Mouse (Mus musculus) spleen, adult 2 months (tissue): Measurements from ENCODE around the gene Cd274. TPM values are rescaled to one million over a fixed set of nuclear protein-coding genes. Genes with fewer than 3 reads are reported as not detected.

Source experiments
- DNase-seq, 2 experiments: peaks; one replicate each; pipeline versions ENCODE4 v3.0.0 to v3.0.0-alpha.2; 2012 to 2021; ENCODE audit warnings: low spot score in 2 of 2, low read depth in 1 of 2
- H3K27ac ChIP-seq: fragments of 200-500 bp; 2 replicates; pipeline ENCODE4 v1.5.1; 2012; ENCODE audit warnings: low read length, inconsistent platforms; ENCODE audit not compliant: insufficient read depth
- H3K27me3 ChIP-seq: fragments of 200-500 bp; 2 replicates; pipeline ENCODE4 v1.6.1; 2012; ENCODE audit warnings: mild to moderate bottlenecking, moderate library complexity, low read length, inconsistent platforms; ENCODE audit not compliant: control insufficient read depth, insufficient read depth
- H3K36me3 ChIP-seq: fragments of 200-500 bp; 2 replicates; pipeline ENCODE4 v1.6.1; 2012; ENCODE audit warnings: mild to moderate bottlenecking, low read length, inconsistent platforms; ENCODE audit not compliant: control insufficient read depth, insufficient read depth
- H3K4me1 ChIP-seq: fragments of 200-500 bp; 2 replicates; pipeline ENCODE4 v1.6.1; 2011; ENCODE audit warnings: inconsistent platforms; ENCODE audit not compliant: control insufficient read depth, insufficient read depth, insufficient read length
- H3K4me3 ChIP-seq: fragments of 200-500 bp; 2 replicates; pipeline ENCODE4 v1.5.1; 2011; ENCODE audit warnings: mild to moderate bottlenecking, inconsistent platforms; ENCODE audit not compliant: insufficient read depth, insufficient read length; ENCODE audit errors: extremely low read depth
- CTCF ChIP-seq: fragments of 200-500 bp; IDR thresholded peaks from 2 replicates; pipeline ENCODE4 v1.5.1; 2011; ENCODE audit warnings: mild to moderate bottlenecking, inconsistent platforms; ENCODE audit not compliant: insufficient read depth, insufficient read length, insufficient replicate concordance; ENCODE audit errors: extremely low read depth
- POLR2A ChIP-seq: fragments of 200-500 bp; IDR thresholded peaks from 2 replicates; pipeline ENCODE4 v1.6.1; 2011; ENCODE audit warnings: low read depth, low read length, inconsistent platforms
- WGBS: fragments of 180-500 bp; shearing (Covaris S2); methylation state at CpG from one replicate; pipeline ENCODE4 v1.1.7; 2018; 5-methylcytosine and 5-hydroxymethylcytosine counted together
- polyA plus RNA-seq: library from polyadenylated mRNA; depleted of rRNA; stranded (reverse); fragments of >200 nt; gene quantifications from 2 replicates; pipeline ENCODE4 v1.2.3, GENCODE M21; 2012

Cd274 gene
- polyA plus RNA-seq, 1 experiment: 10.4 TPM

- TF ChIP-seq POLR2A: no peak
- TF ChIP-seq CTCF: no peak
- Histone ChIP-seq H3K27me3 (no peaks in the 10 kb centered on the region), H3K4me3 (no peak overlapping the region), H3K36me3 (peaks cover 28% of the 10 kb centered on the region), H3K4me1 (peaks cover 2% of the 10 kb centered on the region; the same call in 1 of the 2 replicates), H3K27ac (no peak overlapping the region)
- no peak for DNase-seq
- WGBS: 72% methylated on average over 3 of the region's 3 CpGs
These were observed 9.1 kb downstream of the Cd274 start for GRCm38 (mm10) chr19:29376382-29376781.

DNA sequence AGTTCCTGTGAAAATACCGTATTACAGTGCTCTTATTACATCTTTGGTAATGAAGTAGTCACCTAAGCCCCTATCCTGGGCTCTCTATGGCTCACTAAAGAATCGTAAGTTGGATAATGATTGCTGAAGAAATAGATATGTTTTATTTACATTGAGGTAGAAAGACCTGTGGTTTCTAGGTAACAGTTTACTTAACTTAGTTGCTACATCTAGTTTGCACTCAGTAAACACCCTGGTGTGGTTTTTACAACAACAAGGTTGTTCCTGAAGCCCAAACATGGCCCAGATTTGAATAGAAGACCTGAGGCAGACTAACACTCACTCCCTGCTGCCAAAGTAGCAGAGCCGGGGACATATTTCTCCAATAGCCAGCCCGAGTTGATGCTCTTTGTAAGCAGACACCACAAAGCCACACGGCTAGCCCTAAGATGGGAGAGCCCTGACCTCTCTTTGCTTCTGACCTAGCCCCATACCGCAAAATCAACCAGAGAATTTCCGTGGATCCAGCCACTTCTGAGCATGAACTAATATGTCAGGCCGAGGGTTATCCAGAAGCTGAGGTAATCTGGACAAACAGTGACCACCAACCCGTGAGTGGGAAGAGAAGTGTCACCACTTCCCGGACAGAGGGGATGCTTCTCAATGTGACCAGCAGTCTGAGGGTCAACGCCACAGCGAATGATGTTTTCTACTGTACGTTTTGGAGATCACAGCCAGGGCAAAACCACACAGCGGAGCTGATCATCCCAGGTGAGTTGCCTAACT, 12.8 kb downstream of the Cd274 start:
- peaks cover 5% of the 10 kb centered on the region for H3K4me1 ChIP-seq
- WGBS: 91% methylated on average over 14 of the region's 14 CpGs
- peaks cover 46% of the 10 kb centered on the region for H3K36me3 ChIP-seq
- no peak overlapping the region for H3K4me3 ChIP-seq
- H3K27me3 ChIP-seq: no peaks in the 10 kb centered on the region
- H3K27ac ChIP-seq: no peak overlapping the region
- no peak for TF ChIP-seq CTCF
- no peak for TF ChIP-seq POLR2A
- no peak for DNase-seq

- Histone ChIP-seq H3K4me3 (no peak overlapping the region), H3K27me3 (no peaks in the 10 kb centered on the region), H3K4me1 (peaks cover 3% of the 10 kb centered on the region), H3K27ac (peak overlapping the region; percentile 46; the same call in 1 of the 2 replicates), H3K36me3 (peaks cover 47% of the 10 kb centered on the region)
- 74% methylated on average over 5 of the region's 5 CpGs for WGBS
- TF ChIP-seq CTCF (no peak), POLR2A (no peak)
- no peak for DNase-seq
These were observed 16.1 kb downstream of the Cd274 start for GRCm38 (mm10) chr19:29383368-29383767.

DNA sequence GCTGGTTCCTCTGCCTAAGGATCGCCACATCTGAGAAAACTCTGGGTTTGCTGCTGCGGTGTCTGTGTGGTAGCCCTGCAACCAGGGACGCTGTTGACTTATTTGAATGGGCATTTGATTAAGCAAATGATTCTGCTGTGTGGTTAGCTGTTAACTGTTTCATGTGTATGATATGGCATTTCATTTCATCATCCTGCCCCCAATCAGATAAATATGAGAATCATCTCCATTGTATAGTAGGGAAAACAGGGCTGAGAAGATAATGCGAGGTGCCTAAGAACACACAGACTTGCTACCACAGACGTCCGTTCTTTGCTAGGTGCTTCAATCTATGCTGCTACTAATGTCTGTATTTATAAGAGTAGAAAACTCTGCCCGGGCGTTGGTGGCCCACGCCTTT, 17.2 kb downstream of the Cd274 start:
- Histone ChIP-seq H3K4me3 (no peak overlapping the region), H3K36me3 (peaks cover 44% of the 10 kb centered on the region), H3K27me3 (no peaks in the 10 kb centered on the region), H3K4me1 (peaks cover 3% of the 10 kb centered on the region), H3K27ac (no peak overlapping the region)
- DNase-seq: no peak
- TF ChIP-seq CTCF: no peak
- no peak for TF ChIP-seq POLR2A
- 79% methylated on average over 9 of the region's 9 CpGs for WGBS

- peaks cover 43% of the 10 kb centered on the region for H3K36me3 ChIP-seq
- no peak for TF ChIP-seq POLR2A
- no peak for TF ChIP-seq CTCF
- WGBS: 68% methylated on average over 6 of the region's 6 CpGs
- peaks cover 3% of the 10 kb centered on the region for H3K4me1 ChIP-seq
- H3K27me3 ChIP-seq: no peaks in the 10 kb centered on the region
- no peak for DNase-seq
- H3K27ac ChIP-seq: no peak overlapping the region
- H3K4me3 ChIP-seq: no peak overlapping the region
These were observed 17.7 kb downstream of the Cd274 start for GRCm38 (mm10) chr19:29384994-29385393.

DNA sequence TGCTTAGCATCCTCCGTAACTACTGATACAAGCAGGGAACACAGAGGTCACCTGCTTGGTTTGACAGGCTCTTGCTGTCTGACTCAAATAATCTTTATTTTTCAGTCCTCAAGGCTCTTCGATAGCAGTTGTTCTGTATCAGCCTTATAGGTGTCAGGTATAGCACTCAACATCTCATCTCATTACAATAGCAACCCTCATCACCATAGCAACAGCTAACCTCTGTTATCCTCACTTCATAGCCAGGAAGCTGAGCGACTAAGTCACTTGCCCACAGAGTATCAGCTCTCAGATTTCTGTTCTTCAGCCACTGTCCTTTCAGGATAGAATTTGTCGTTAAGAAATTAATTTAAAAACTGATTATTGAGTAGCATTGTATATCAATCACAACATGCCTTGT, 18.6 kb downstream of the Cd274 start:
- TF ChIP-seq POLR2A (no peak), CTCF (no peak)
- H3K27ac ChIP-seq: no peak overlapping the region
- H3K27me3 ChIP-seq: no peaks in the 10 kb centered on the region
- H3K36me3 ChIP-seq: peaks cover 40% of the 10 kb centered on the region
- no peak for DNase-seq
- H3K4me1 ChIP-seq: peaks cover 3% of the 10 kb centered on the region
- WGBS: 92% methylated on average over 4 of the region's 4 CpGs
- H3K4me3 ChIP-seq: no peak overlapping the region

GRCm38 (mm10) chr19:29388818-29389217, 21.6 kb downstream of the Cd274 start:
- no peaks in the 10 kb centered on the region for H3K27me3 ChIP-seq
- peaks cover 2% of the 10 kb centered on the region; the same call in 1 of the 2 replicates for H3K4me1 ChIP-seq
- no peak overlapping the region for H3K27ac ChIP-seq
- peaks cover 18% of the 10 kb centered on the region for H3K36me3 ChIP-seq
- TF ChIP-seq CTCF (no peak), POLR2A (no peak)
- H3K4me3 ChIP-seq: no peak overlapping the region
- 93% methylated on average over 1 of the region's 1 CpGs for WGBS
- no peak for DNase-seq
